Mouse (Mus musculus) neutrophil, adult 65 days (primary cell): Measurements from ENCODE around the gene Cby1. TPM values are rescaled to one million over a fixed set of nuclear protein-coding genes. Genes with fewer than 3 reads are reported as not detected.

Experiments
- total RNA-seq: library from RNA; stranded (reverse); gene quantifications from 2 replicates; pipeline ENCODE4 v1.2.4, GENCODE M21; 2023

The Cby1 gene
- total RNA-seq: 18.5 and 21.2 TPM in 2 replicates

DNA sequence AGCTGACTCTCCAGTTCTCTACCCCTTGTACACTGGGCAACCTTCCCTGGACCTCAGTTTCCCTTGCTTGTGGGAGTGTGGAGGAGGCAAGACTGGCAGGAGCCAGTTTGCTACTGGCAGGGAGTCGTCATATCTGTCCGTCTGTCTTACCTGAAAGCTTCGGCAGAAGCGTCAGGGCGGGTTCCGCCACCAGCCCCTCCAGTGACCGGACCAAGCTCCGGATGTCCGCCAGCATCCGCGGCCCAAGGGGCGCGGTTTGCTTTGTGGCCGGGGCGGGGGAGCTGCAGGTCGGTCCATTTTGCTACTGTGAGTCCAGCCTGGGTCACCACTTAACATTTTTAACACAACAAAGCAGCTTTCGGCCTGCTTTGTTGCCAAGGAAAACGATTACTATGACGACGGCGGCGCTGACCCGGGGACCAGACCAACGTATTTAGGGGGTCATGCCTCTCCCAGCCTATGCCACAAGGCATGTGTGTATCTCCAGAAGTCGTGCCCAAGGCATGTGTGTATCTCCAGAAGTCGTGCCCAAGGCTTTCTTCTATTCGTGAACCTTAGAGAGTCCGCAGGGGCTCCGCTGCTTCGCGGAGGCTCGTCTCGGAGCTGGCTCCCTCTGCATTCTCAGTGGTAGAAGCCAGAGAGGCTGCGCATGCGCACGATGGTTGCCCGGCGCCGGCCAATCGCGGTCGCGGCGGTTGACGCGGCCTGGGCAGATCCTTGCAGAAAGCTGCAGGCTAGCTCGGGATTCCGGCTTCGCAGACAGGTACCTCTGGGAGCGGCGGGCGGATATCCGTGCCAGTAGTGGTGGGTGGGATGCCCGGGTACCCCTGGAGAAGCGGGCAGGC lies at the start of gene Cby1, which contains the start of gene Fam227a:
TSS of gene Cby1 (plus strand) at position 669 of the 845 bp plus-strand sequence.
TSS of gene Fam227a (minus strand) at position 426 of the 845 bp plus-strand sequence.

GRCm38 (mm10) chr15:79670249-79670971 lies 11.4 kb downstream of the Cby1 start, which contains the start of gene Tomm22:
TSS of gene Tomm22 (plus strand) at chr15:79670861.

GRCm38 (mm10) chr15:79687646-79688267 lies 28.8 kb downstream of the Cby1 start, which contains the start of gene Josd1:
TSS of gene Josd1 (minus strand) at chr15:79687919.

DNA sequence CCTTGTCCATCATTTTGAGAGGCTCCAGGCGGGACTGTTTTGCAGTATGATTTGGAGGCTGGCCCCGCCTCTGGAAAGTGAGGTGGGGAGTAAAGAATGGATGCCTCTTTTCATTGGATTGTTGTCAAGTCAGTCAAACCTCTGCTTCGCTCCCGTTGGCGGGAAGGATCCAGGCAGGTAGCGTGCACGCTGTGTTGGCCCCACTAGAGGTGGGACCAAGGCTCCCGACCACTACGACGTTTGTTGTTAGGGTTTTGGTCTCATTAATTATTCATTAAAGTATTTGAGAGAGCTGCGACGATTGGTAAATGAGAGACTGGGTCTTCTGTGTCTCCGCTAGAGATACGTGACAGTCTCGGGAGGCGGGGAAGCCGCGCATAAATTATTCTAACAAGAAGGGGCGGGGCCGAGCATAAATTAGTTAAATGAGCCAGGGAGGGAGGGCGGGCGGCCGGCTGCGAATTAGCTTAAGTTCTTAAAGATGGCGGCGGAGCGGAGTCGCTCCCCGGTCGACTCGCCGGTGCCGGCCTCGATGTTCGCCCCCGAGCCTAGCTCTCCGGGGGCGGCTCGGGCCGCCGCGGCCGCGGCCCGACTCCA lies 31.5 kb downstream of the Cby1 start, which contains the start of gene Gtpbp1:
TSS of gene Gtpbp1 (plus strand) at position 420 of the 597 bp plus-strand sequence.

Other genes starting within 250 kb of the Cby1 start
- gene Csnk1e, start 203.6 kb upstream of the Cby1 start, total RNA-seq: 139 and 150 TPM in 2 replicates
- gene Kcnj4, start 154.0 kb upstream of the Cby1 start, total RNA-seq: not detected in 2 replicates
- 0.36 and 0.66 TPM in 2 replicates for gene Kdelr3, start 142.8 kb upstream of the Cby1 start, total RNA-seq
- gene Ddx17, start 112.5 kb upstream of the Cby1 start, total RNA-seq: 180 and 232 TPM in 2 replicates
- gene Dmc1, start 54.1 kb upstream of the Cby1 start, total RNA-seq: 0.93 and 1.1 TPM in 2 replicates
- gene Fam227a, start 243 bp upstream of the Cby1 start, total RNA-seq: 2.2 and 3.6 TPM in 2 replicates
- gene Tomm22, start 11.7 kb downstream of the Cby1 start, total RNA-seq: 98.8 and 117 TPM in 2 replicates
- 24.1 and 31.5 TPM in 2 replicates for gene Josd1, start 28.7 kb downstream of the Cby1 start, total RNA-seq
- 95.9 and 107 TPM in 2 replicates for gene Gtpbp1, start 31.6 kb downstream of the Cby1 start, total RNA-seq
- gene Sun2, start 83.3 kb downstream of the Cby1 start, total RNA-seq: 664 and 823 TPM in 2 replicates
- 8.1 and 8.8 TPM in 2 replicates for gene Dnal4, start 118.7 kb downstream of the Cby1 start, total RNA-seq
- 0.09 and 0.25 TPM in 2 replicates for gene Nptxr, start 145.6 kb downstream of the Cby1 start, total RNA-seq
- gene Npcd, start 175.0 kb downstream of the Cby1 start, total RNA-seq: not detected in 2 replicates
- 2.2 and 2.3 TPM in 2 replicates for gene Cbx6, start 175.5 kb downstream of the Cby1 start, total RNA-seq
- gene Apobec3, start 232.5 kb downstream of the Cby1 start, total RNA-seq: 41.0 and 57.2 TPM in 2 replicates